Mouse (Mus musculus) liver, embryonic 14.5 days (tissue): ENCODE data around the gene Ccdc24. TPM values are rescaled to one million over a fixed set of nuclear protein-coding genes. Genes with fewer than 3 reads are reported as not detected.
A peak's percentile ranks its signal among the peaks of the same experiment; 100 is the strongest.

ENCODE experiments used
- ATAC-seq: fragments of 200-750 bp; cut with Nextera tagmentation; 2 replicates; pipeline ENCODE4 v1.8.0; 2017; ENCODE audit warnings: moderate number of reproducible peaks, mild to moderate bottlenecking, moderate library complexity; ENCODE audit not compliant: insufficient read depth
- DNase-seq, 3 experiments: peaks; one replicate each; pipeline ENCODE4 v3.0.0-alpha.2; 2012 to 2013; ENCODE audit warnings: low read depth in 3 of 3, low spot score in 3 of 3
- H3K27ac ChIP-seq: fragments of 300-500 bp; sonication (generic); 2 replicates; pipeline ENCODE4 v1.5.1; 2014; ENCODE audit warnings: moderate library complexity, mild to moderate bottlenecking, control low read depth, inconsistent platforms
- H3K27me3 ChIP-seq: fragments of 300-500 bp; sonication (generic); 2 replicates; pipeline ENCODE4 v1.6.1; 2014; ENCODE audit warnings: mild to moderate bottlenecking, low read length, moderate library complexity; ENCODE audit not compliant: control insufficient read depth, insufficient read depth
- H3K36me3 ChIP-seq: fragments of 300-500 bp; sonication (generic); replicated peaks from 2 replicates; pipeline ENCODE4 v1.6.1; 2014; ENCODE audit warnings: low read depth; ENCODE audit not compliant: control insufficient read depth, insufficient read depth
- H3K4me1 ChIP-seq, 2 experiments: fragments of 200-500 bp in 1 of 2; fragments of 300-500 bp in 1 of 2; sonication (generic) in 1 of 2; replicated peaks; 2 replicates each; pipeline ENCODE4 v1.6.1; 2012 to 2014; ENCODE audit warnings: antibody characterized with exemption in 1 of 2, inconsistent platforms in 1 of 2, low read length in 1 of 2; ENCODE audit not compliant: control insufficient read depth in 2 of 2, insufficient read depth in 2 of 2
- H3K4me2 ChIP-seq: fragments of 300-500 bp; sonication (generic); 2 replicates; pipeline ENCODE4 v1.6.1; 2014; ENCODE audit warnings: low read depth, mild to moderate bottlenecking, control low read depth, moderate library complexity
- H3K4me3 ChIP-seq, 2 experiments: fragments of 200-500 bp in 1 of 2; fragments of 300-500 bp in 1 of 2; sonication (generic) in 1 of 2; 2 replicates each; pipeline ENCODE4 v1.5.1; 2012 to 2014; ENCODE audit warnings: low read depth in 2 of 2, low read length in 2 of 2, mild to moderate bottlenecking in 2 of 2, control low read depth in 1 of 2, inconsistent platforms in 1 of 2, moderate library complexity in 1 of 2; ENCODE audit not compliant: insufficient read depth in 1 of 2
- H3K9ac ChIP-seq: fragments of 300-500 bp; sonication (generic); replicated peaks from 2 replicates; pipeline ENCODE4 v1.6.1; 2014; ENCODE audit warnings: mild to moderate bottlenecking, control low read depth, moderate library complexity
- H3K9me3 ChIP-seq: fragments of 300-500 bp; sonication (generic); 2 replicates; pipeline ENCODE4 v1.6.1; 2016; ENCODE audit warnings: low read length, mixed read lengths; ENCODE audit not compliant: control insufficient read depth
- CTCF ChIP-seq: IDR thresholded peaks from 2 replicates; pipeline ENCODE4 v1.5.1; 2016; ENCODE audit warnings: antibody characterized with exemption, low read depth, control low read depth
- EP300 ChIP-seq: IDR thresholded peaks from 2 replicates; pipeline ENCODE4 v1.6.1; 2016; ENCODE audit warnings: antibody characterized with exemption, low read depth
- WGBS: fragments of 180-500 bp; shearing (Covaris S2); extraction: QIAGEN DNeasy Blood & Tissue Kit; methylation state at CpG from one replicate; pipeline ENCODE4 v1.1.7; 2014; ENCODE audit not compliant: insufficient replicate concordance; 5-methylcytosine and 5-hydroxymethylcytosine counted together
- polyA plus RNA-seq, 2 experiments: library from polyadenylated mRNA; depleted of rRNA in 1 of 2; stranded (reverse) in 1 of 2; unstranded in 1 of 2; fragments of >200 nt; fragmentation: Nextera tagmentation in 1 of 2; extraction: Ambion mirVana in 1 of 2; gene quantifications; 2 replicates each; pipeline versions ENCODE4 v1.2.1 to v1.2.3; 2012 to 2014

Gene Ccdc24
- polyA plus RNA-seq, 2 experiments, result 0.57 to 0.63 TPM

DNA sequence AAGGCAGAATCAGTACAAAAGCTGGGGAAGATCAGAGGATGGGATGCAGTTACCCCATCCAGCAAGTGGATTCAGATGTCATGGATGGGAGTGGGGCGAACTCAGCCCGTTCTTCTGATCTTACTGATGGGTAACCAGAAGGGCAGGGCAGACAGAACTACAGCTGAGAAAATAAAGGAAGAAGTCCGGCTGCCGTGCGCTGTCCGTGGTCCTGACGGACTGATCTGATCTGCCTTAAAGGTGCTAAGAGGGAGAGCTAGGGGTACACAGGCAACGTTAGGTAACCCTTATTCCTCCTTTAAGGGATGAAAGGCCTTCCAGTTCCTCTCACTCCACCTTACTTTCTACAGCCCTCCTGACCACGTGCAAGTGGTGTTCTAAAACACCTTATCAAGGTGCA, 21.0 kb upstream of the Ccdc24 start:
- peaks cover 2 to 5% of the 10 kb centered on the region in 2 experiments; a peak in 1 of 4 replicates for H3K4me1 ChIP-seq
- no peaks in the 10 kb centered on the region for H3K27me3 ChIP-seq
- no peaks in the 10 kb centered on the region; the same call in none of the 2 replicates for H3K36me3 ChIP-seq
- H3K27ac ChIP-seq, result no peak overlapping the region
- DNase-seq, result no peak
- H3K9me3 ChIP-seq, result no peaks in the 10 kb centered on the region
- H3K4me2 ChIP-seq, result no peak overlapping the region
- TF ChIP-seq EP300 (no peak), CTCF (no peak)
- no peak overlapping the region for H3K9ac ChIP-seq
- 20% methylated on average over 9 of the region's 9 CpGs for WGBS
- no peak overlapping the region for H3K4me3 ChIP-seq
- no peak for ATAC-seq

DNA sequence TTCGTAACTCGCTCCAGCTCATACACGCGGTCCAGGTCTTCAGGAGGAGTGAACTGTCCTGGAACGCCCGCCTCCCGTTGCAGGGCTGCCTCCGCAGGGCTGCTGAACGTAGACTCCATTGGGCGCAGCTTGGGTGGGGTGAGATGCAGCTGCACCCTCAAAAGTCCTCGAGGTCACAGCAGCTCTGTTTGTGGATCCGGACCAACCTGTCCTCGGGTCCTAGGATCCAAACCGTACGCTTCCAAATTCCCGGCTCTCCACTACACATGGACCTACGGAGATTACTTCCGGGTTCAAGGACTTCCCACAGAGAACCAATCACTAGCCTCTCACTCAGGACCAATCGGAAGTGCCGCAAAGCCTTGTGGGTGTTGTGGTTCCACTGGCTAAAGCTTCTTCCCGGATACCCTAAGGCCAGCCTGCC, 19.4 kb upstream of the Ccdc24 start, which contains the start of gene Dph2:
Gene Dph2 (minus strand): TSS at position 295 of the 424 bp plus-strand sequence.
- Histone ChIP-seq H3K9ac (peak within 1 kb of the TSS; percentile 37), H3K4me1 (peaks cover 5 to 9% of the 10 kb centered on the region in 2 experiments; a peak in 1 of 4 replicates), H3K27ac (no peak within 1 kb of the TSS), H3K27me3 (no peaks in the 10 kb centered on the region), H3K9me3 (no peaks in the 10 kb centered on the region), H3K4me2 (peak within 1 kb of the TSS; percentile 75), H3K36me3 (no peaks in the 10 kb centered on the region; the same call in none of the 2 replicates), H3K4me3 (peak within 1 kb of the TSS; percentile 70 to 99)
- TF ChIP-seq CTCF, result no peak
- no peak for TF ChIP-seq EP300
- ATAC-seq (peak; percentile 75), DNase-seq (peak; percentile 81 to 85 (median 81))
- WGBS, result under 1% methylated on average over 21 of the region's 21 CpGs

DNA sequence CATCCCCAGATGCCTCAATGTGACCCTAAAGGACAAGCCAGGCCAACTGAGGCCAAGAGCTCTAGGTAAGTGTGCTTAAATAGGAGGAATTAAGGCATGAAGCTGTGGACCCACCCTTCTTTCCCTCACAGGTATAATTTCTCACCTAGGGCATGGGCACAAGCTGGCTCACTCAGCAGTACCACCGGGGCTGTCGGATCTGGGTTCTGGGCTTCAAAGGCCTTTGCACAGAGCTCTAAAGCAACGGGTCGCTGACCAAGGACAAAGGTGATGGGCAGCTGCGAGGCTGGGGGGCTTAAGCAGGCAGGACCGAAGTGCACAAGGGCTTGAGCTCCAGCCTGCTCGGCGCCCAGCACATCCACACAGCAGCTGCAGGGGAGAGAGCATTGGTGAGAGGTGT, 18.4 kb upstream of the Ccdc24 start:
- peaks cover 10 to 14% of the 10 kb centered on the region in 2 experiments for H3K4me1 ChIP-seq
- no peaks in the 10 kb centered on the region for H3K9me3 ChIP-seq
- peak overlapping the region; percentile 70 to 99 for H3K4me3 ChIP-seq
- no peak overlapping the region for H3K27ac ChIP-seq
- H3K9ac ChIP-seq, result no peak overlapping the region
- H3K27me3 ChIP-seq, result no peaks in the 10 kb centered on the region
- peak overlapping the region; percentile 75 for H3K4me2 ChIP-seq
- ATAC-seq, result no peak
- peaks cover 1% of the 10 kb centered on the region for H3K36me3 ChIP-seq
- TF ChIP-seq EP300, result no peak
- TF ChIP-seq CTCF, result no peak
- no peak for DNase-seq
- WGBS, result 84% methylated on average over 8 of the region's 8 CpGs

DNA sequence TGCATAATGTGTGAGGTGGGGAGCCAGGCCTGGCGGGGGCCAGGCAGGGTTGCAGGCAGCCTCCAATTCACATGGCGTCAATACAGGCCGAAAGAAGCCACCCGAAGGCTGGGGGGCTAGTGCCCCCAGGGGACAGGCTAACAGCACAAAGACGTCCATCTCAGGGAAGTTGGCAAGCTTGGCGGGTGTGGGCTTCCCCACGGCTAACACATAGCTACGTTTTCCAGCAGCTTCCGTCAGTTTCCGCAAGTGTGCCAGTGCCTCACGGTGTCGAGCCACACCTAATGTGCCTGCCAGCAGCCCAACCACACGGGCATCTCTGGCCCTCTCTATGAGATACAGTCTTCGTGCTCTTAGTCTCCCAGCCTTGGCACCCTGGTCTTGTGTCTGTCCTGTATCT, 17.7 kb upstream of the Ccdc24 start:
- ATAC-seq, result no peak
- Histone ChIP-seq H3K27ac (no peak overlapping the region), H3K4me1 (peaks cover 10 to 14% of the 10 kb centered on the region in 2 experiments), H3K27me3 (no peaks in the 10 kb centered on the region), H3K4me2 (no peak overlapping the region), H3K4me3 (no peak overlapping the region), H3K9ac (no peak overlapping the region), H3K9me3 (no peaks in the 10 kb centered on the region), H3K36me3 (peaks cover 8% of the 10 kb centered on the region)
- TF ChIP-seq EP300, result no peak
- TF ChIP-seq CTCF, result no peak
- 76% methylated on average over 14 of the region's 14 CpGs for WGBS
- DNase-seq, result no peak

DNA sequence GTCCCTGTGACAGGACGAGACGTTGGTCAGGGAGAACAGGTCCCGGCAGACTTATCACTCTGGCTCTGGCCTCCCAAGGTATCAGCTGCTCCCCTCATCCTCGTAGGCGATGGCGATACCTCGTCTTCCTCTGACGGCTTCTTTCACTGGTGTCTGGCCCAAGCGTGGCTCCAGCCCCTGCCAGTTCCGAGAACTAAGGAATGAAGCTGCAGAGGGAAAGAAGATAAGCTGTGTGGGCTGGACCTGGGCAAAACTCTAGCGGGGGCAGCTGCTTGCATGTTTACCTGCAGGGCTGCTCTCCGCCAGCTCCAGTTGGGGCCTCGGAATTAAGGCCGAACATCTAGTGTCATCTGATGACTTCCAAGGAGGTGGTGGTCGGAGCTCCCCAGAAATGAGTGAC, 17.1 kb upstream of the Ccdc24 start:
- H3K27me3 ChIP-seq, result no peaks in the 10 kb centered on the region
- WGBS, result 75% methylated on average over 15 of the region's 15 CpGs

More for the DNA sequence above, 17.1 kb upstream of the Ccdc24 start:
- ATAC-seq, result no peak
- Histone ChIP-seq H3K36me3 (peaks cover 14% of the 10 kb centered on the region), H3K9me3 (no peaks in the 10 kb centered on the region), H3K27ac (no peak overlapping the region), H3K9ac (no peak overlapping the region), H3K4me3 (no peak overlapping the region), H3K4me2 (no peak overlapping the region), H3K4me1 (peaks cover 10 to 14% of the 10 kb centered on the region in 2 experiments)
- DNase-seq, result no peak
- TF ChIP-seq EP300 (no peak), CTCF (no peak)
